Mouse (Mus musculus) intestine, embryonic 16.5 days (tissue): ENCODE data around the gene Rnf220. TPM values are rescaled to one million over a fixed set of nuclear protein-coding genes. Genes with fewer than 3 reads are reported as not detected.

Source experiments
- ATAC-seq: fragments of 200-750 bp; cut with Nextera tagmentation; 2 replicates; pipeline ENCODE4 v1.8.0; 2017; ENCODE audit warnings: moderate TSS enrichment, moderate library complexity
- H3K27ac ChIP-seq: fragments of 300-500 bp; sonication (generic); 2 replicates; pipeline ENCODE4 v1.5.1; 2014; ENCODE audit warnings: mild to moderate bottlenecking, low read length
- H3K27me3 ChIP-seq: fragments of 300-500 bp; sonication (generic); replicated peaks from 2 replicates; pipeline ENCODE4 v1.6.1; 2014; ENCODE audit warnings: low read length, control low read depth, mixed read lengths; ENCODE audit not compliant: control insufficient read depth, insufficient read depth
- H3K36me3 ChIP-seq: fragments of 300-500 bp; sonication (generic); 2 replicates; pipeline ENCODE4 v1.6.1; 2014; ENCODE audit warnings: low read length, control low read depth; ENCODE audit not compliant: control insufficient read depth, insufficient read depth
- H3K4me1 ChIP-seq: fragments of 300-500 bp; sonication (generic); 2 replicates; pipeline ENCODE4 v1.6.1; 2014; ENCODE audit warnings: low read length, control low read depth, mixed read lengths; ENCODE audit not compliant: control insufficient read depth, insufficient read depth
- H3K4me2 ChIP-seq: fragments of 300-500 bp; sonication (generic); 2 replicates; pipeline ENCODE4 v1.6.1; 2014; ENCODE audit warnings: low read depth, low read length, control low read depth
- H3K4me3 ChIP-seq: fragments of 300-500 bp; sonication (generic); 2 replicates; pipeline ENCODE4 v1.5.1; 2014; ENCODE audit warnings: mild to moderate bottlenecking, low read length
- H3K9ac ChIP-seq: fragments of 300-500 bp; sonication (generic); 2 replicates; pipeline ENCODE4 v1.6.1; 2014; ENCODE audit warnings: low read depth, low read length
- H3K9me3 ChIP-seq: fragments of 300-500 bp; sonication (generic); 2 replicates; pipeline ENCODE4 v1.6.1; 2016; ENCODE audit warnings: low read length, control low read depth; ENCODE audit not compliant: control insufficient read depth
- WGBS: fragments of 180-500 bp; shearing (Covaris S2); extraction: QIAGEN DNeasy Blood & Tissue Kit; methylation state at CpG from one replicate; pipeline ENCODE4 v1.1.7; 2014; 5-methylcytosine and 5-hydroxymethylcytosine counted together
- polyA plus RNA-seq: library from polyadenylated mRNA; unstranded; fragments of >200 nt; fragmentation: Nextera tagmentation; extraction: Ambion mirVana; gene quantifications from 2 replicates; pipeline ENCODE4 v1.2.1, GENCODE M21; 2015

The Rnf220 gene
- polyA plus RNA-seq, 1 experiment from 2014 or later: 49.0 TPM

DNA sequence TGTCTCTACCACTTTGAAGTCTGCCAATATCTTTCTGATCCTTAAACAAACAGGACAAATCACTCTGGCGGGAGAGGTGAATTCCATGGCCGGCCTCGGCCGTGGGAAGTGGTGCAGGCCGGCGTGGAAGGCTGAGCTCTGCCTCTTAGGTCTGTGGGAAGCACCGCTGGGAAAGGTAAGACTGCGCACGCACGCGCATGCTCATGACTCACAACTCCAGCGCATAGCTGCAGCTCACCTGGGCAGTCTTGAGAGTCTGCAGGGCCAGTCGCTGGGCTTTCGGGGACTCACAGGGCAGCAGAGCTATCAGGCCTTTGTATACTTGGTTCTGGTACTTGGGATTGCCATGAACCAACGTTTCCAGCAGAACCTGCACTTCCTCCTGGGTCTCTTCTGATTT lies 267.3 kb downstream of the Rnf220 start:
- no peak overlapping the region for H3K4me2 ChIP-seq
- no peak overlapping the region for H3K27ac ChIP-seq
- H3K4me3 ChIP-seq: no peak overlapping the region
- no peaks in the 10 kb centered on the region for H3K4me1 ChIP-seq
- no peaks in the 10 kb centered on the region for H3K36me3 ChIP-seq
- 46% methylated on average over 15 of the region's 15 CpGs for WGBS
- no peaks in the 10 kb centered on the region for H3K9me3 ChIP-seq
- no peaks in the 10 kb centered on the region for H3K27me3 ChIP-seq
- no peak; the same call in 1 of the 2 replicates for ATAC-seq
- no peak overlapping the region for H3K9ac ChIP-seq

DNA sequence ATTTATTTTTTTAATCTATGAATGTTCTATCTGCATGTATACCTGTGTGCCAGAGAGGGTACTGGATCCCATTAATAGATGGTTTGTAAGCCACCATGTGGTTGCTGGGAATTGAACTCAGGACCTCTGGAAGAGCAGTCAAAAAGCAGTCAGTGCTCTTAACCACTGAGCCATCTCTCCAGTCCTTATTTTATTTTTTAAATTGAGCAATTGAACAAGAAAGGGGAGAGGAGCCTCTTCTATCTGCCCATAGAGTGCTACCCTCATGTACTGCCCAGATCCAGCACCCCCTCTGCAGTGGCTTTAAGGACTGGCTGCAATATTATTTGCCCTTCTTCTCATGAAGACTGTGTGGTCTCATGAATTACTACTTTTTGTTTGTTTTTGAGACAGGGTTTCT lies 271.6 kb downstream of the Rnf220 start:
- H3K36me3 ChIP-seq: no peaks in the 10 kb centered on the region
- no peak overlapping the region for H3K9ac ChIP-seq
- no peak overlapping the region for H3K4me3 ChIP-seq
- H3K27me3 ChIP-seq: no peaks in the 10 kb centered on the region
- H3K9me3 ChIP-seq: no peaks in the 10 kb centered on the region
- ATAC-seq: no peak
- H3K27ac ChIP-seq: no peak overlapping the region
- H3K4me1 ChIP-seq: no peaks in the 10 kb centered on the region
- no peak overlapping the region for H3K4me2 ChIP-seq

DNA sequence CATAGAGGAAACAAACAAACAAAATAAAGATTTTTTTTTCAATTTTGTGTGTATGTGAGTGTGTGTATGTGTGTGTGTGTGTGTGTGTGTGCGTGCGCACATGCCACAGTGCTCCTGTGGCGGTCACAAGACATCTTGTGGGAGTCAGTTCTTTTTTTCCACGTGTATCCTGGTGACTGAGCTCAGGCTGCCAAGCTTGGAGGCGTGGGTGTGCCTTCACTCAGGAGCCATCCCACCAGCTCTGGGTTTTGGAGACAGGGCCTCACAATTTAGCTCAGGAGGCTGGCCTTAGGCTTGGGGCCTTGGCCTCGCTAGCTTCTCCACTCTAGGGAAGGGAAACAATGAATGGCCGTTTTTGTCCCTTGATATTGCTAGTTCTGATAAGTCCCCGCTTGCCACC lies 272.7 kb downstream of the Rnf220 start:
- Histone ChIP-seq H3K27ac (no peak overlapping the region), H3K4me1 (no peaks in the 10 kb centered on the region), H3K9ac (no peak overlapping the region), H3K9me3 (no peaks in the 10 kb centered on the region), H3K27me3 (no peaks in the 10 kb centered on the region), H3K4me2 (no peak overlapping the region), H3K36me3 (no peaks in the 10 kb centered on the region), H3K4me3 (no peak overlapping the region)
- WGBS: 65% methylated on average over 8 of the region's 8 CpGs
- no peak for ATAC-seq

DNA sequence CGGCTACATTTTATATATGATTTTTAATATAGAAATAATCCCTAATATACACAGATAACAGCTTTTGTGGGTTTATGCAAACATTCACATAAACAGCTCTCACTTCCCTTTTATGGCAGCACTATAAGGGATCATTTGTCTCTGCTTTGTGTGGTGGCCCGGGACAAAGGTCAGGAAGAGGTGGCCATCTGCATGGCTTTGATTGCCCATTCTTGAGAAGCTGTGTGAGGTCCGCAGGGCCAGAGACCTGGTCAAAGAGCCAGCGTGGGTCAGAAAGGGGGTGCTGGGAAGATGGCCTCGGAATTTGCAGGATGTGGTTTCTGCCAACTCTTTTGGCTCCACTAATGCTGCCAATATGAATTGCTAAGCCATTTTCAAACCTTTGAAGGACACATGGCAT lies 273.9 kb downstream of the Rnf220 start:
- Histone ChIP-seq H3K27me3 (no peaks in the 10 kb centered on the region), H3K4me1 (no peaks in the 10 kb centered on the region), H3K27ac (no peak overlapping the region), H3K9ac (no peak overlapping the region), H3K36me3 (no peaks in the 10 kb centered on the region), H3K4me2 (no peak overlapping the region), H3K9me3 (no peaks in the 10 kb centered on the region), H3K4me3 (no peak overlapping the region)
- no peak for ATAC-seq
- 33% methylated on average over 5 of the region's 5 CpGs for WGBS

DNA sequence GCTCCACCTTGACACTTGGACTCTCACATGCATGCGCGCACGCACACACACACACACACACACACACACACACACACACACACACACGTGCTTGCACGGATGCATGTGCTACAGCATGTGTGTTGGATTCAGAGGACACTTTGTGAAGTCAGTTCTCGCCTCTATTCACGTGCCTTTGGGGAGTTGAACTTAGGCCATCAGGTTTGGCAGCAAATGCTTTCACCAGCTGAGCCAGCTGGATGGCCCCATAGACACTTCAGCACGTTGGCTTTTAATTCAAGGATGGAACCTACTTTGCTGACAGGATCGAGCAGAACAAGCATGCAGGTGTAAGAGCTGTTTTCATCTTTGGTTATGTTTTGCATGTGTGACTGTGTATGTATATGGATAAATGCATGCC lies 275.0 kb downstream of the Rnf220 start:
- H3K4me1 ChIP-seq: no peaks in the 10 kb centered on the region
- H3K4me2 ChIP-seq: no peak overlapping the region
- no peak overlapping the region for H3K27ac ChIP-seq
- WGBS: 82% methylated on average over 9 of the region's 9 CpGs
- no peaks in the 10 kb centered on the region for H3K9me3 ChIP-seq
- ATAC-seq: no peak
- H3K4me3 ChIP-seq: no peak overlapping the region
- no peak overlapping the region for H3K9ac ChIP-seq
- no peaks in the 10 kb centered on the region for H3K27me3 ChIP-seq
- H3K36me3 ChIP-seq: no peaks in the 10 kb centered on the region

Other genes starting within 250 kb of the Rnf220 start
- 11.2 and 11.8 TPM in 2 replicates for gene Tmem53, start 245.1 kb downstream of the Rnf220 start, polyA plus RNA-seq
- 0.40 and 0.47 TPM in 2 replicates for gene Armh1, start 244.9 kb downstream of the Rnf220 start, polyA plus RNA-seq
- gene Eri3, start 53.3 kb upstream of the Rnf220 start, polyA plus RNA-seq: 90.6 and 94.4 TPM in 2 replicates
- 40.7 and 45.0 TPM in 2 replicates for gene Dmap1, start 185.2 kb upstream of the Rnf220 start, polyA plus RNA-seq
- not detected in 2 replicates for gene Gm12845, start 227.4 kb upstream of the Rnf220 start, polyA plus RNA-seq